Mouse (Mus musculus) heart, adult 10 weeks (tissue): ENCODE data around the gene Vmn1r209. TPM values are rescaled to one million over a fixed set of nuclear protein-coding genes. Genes with fewer than 3 reads are reported as not detected.

Source experiments
- polyA plus RNA-seq: library from polyadenylated mRNA; stranded (reverse); fragments of 350-450 nt; fragmentation: Illumina TruSeq; extraction: RNeasy Lipid Tissue Mini Kit (QIAGEN cat#74804); gene quantifications from one replicate; pipeline ENCODE4 v1.2.3, GENCODE M21; 2014; ENCODE audit warnings: low read depth, low replicate concordance

Gene Vmn1r209
- polyA plus RNA-seq = not detected

GRCm38 (mm10) chr13:22809582-22809981 lies at the start of gene Vmn1r209:
Gene Vmn1r209 (minus strand): TSS chr13:22809682.

GRCm38 (mm10) chr13:22857461-22857860 lies 48.0 kb upstream of the Vmn1r209 start, which contains the start of gene Vmn1r211:
Gene Vmn1r211 (minus strand): TSS chr13:22857561.

GRCm38 (mm10) chr13:22831248-22831647 lies 21.8 kb upstream of the Vmn1r209 start, which contains the start of gene Vmn1r210:
Gene Vmn1r210 (minus strand): TSS chr13:22831348.

GRCm38 (mm10) chr13:22777300-22777699 lies 32.2 kb downstream of the Vmn1r209 start, which contains the start of gene Vmn1r208:
Gene Vmn1r208 (minus strand): TSS chr13:22777400.

Other genes starting within 250 kb of the Vmn1r209 start
- not detected for gene Vmn1r205, start 216.7 kb downstream of the Vmn1r209 start, polyA plus RNA-seq
- not detected for gene Vmn1r206, start 185.4 kb downstream of the Vmn1r209 start, polyA plus RNA-seq
- gene Vmn1r207-ps, start 80.1 kb downstream of the Vmn1r209 start, polyA plus RNA-seq = not detected
- not detected for gene Vmn1r208, start 32.3 kb downstream of the Vmn1r209 start, polyA plus RNA-seq
- not detected for gene Vmn1r210, start 21.7 kb upstream of the Vmn1r209 start, polyA plus RNA-seq
- not detected for gene Vmn1r211, start 47.9 kb upstream of the Vmn1r209 start, polyA plus RNA-seq
- gene Vmn1r212, start 74.5 kb upstream of the Vmn1r209 start, polyA plus RNA-seq = not detected
- not detected for gene Vmn1r213, start 198.0 kb upstream of the Vmn1r209 start, polyA plus RNA-seq
- gene Vmn1r214, start 220.7 kb upstream of the Vmn1r209 start, polyA plus RNA-seq = not detected